Mouse (Mus musculus) heart, postnatal 25 days (tissue): ENCODE results near the gene Acyp1. TPM values are rescaled to one million over a fixed set of nuclear protein-coding genes. Genes with fewer than 3 reads are reported as not detected.

Experiments
- DNase-seq: peaks from one replicate; pipeline ENCODE4 v3.0.0; 2022; ENCODE audit warnings: low spot score
- intact Hi-C: fragments of 180-260 bp; cut with DNase I; formaldehyde crosslinking; loops from one replicate; pipeline ENCODE4 v1.15.1; 2025
- microRNA-seq: library from miRNA; unstranded; fragments of <30 nt; microRNA quantifications from one replicate; pipeline ENCODE4 v1.2.0, GENCODE M21; 2022
- total RNA-seq, 2 experiments: library from RNA; stranded (reverse); gene quantifications; 2 replicates each; pipeline ENCODE4 v1.2.3; 2021

Gene Acyp1
- total RNA-seq, 2 experiments from 2014 or later = 14.5 to 19.5 TPM

DNA sequence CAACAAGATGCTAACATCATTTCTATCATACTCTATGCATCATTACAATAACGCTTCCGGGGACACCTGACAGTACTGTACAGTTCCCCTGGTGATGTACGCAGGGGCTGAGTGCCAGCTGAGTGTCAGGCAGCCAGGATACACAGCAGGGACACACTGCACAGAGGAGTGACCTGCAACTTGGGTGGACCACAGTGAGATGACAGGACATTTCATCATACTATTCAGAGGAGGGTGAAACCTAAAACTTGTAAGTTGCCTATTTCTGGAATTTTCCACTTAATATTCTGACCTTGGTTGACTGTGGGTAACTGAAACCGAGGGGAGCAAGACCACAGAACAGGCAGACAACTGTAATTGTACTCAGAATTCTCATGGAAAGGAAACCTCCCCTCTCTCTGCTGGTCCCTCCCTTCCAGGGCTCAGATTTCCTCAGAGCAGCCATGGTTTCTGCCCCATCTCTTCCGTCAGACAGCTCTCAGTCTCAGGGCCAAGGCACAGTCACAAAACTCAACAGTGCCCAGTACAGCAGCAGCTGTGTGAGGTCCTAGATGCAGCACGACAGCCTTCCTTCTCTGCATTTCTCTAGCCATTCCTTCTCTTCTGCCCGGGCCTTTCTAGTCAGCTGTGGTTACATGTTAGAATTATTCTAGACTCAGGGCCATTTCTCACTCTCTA lies 32.0 kb downstream of the Acyp1 start:
- intact Hi-C loops = no loop called here
- DNase-seq = no peak

DNA sequence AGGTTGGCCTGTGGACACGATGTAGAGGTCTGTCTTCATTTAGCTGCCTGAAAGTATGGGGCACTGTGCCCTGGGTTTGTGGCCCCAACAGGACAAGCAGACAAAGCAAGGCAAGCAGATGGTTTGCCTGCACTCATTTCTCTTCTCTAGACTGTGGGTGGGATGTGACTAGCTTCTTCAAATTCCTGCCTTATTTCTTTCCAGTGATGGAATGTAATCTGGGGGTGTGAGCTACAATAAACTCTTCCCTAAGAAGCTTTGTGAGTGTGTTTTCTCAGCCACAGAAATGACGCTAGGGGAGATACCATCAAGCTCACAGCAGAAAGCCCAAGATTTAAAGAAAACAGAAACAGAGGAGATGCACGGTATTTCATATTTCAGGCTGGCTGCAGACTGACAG lies 36.2 kb downstream of the Acyp1 start:
- no peak for DNase-seq
- intact Hi-C loops = no loop called here

DNA sequence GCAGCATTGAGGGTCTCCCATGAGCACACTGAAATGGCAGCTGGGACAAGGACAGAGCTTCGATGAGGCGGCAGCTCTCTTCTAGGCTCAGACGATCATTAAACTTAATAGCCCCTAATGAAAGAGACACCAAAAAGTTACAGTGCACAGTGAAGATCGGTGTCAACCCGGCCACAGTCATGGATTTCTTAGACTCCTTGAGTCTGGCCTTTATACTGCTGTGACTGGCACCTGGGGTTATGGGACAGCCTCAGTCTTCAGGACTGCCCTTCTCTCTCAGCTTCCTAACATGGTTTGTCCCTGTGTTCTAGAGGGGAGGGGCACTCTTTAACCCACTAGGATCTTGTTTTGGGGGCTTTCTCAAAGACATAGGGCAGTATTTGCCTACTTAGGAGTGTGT lies 50.7 kb downstream of the Acyp1 start:
- intact Hi-C loops = no loop called here
- no peak for DNase-seq

DNA sequence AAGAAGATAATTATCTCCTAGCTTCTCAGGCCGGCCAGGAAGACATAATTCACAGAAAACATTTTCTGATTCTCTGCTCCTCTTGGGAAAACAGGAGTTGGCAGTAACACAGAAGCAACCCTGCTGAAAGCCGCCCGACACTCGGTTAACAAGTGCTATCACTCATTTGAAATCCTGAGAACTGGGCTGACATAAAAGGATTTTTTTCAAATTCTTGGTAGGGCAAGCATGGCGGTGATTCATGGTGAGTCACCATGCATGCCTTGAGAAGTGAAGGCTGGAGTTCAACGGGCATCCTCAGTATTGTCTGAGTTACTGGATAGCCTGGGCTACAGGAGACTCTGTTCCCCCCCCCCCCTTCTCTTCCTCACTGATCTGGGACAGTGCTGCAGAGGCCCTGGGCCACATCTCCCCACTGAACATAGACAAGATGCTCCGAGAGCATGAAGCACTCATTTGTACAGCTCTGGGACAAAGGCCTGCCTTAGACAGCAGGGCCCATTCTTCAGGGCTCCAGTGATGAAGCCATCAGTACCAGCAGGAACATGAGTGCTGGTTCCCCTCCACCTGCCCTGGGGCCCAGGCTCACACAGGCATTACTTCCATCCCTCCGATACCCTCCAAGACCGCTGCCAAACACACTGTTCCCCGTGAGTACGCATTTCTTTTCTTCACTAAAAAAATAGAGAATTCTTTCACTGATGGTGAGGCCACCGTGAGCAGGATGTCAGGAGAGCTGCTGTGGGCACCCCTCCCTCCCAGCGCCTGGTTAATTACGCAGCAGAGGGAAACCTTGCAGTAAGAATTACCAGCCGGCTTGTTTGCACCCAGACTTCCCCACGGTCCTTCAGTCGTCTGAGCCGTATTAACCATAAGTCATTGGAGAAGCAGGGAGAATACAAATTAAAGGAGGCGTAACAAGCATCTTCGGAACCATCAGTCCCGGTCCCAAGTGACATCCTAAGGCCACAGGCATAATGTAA lies 54.6 kb downstream of the Acyp1 start:
- intact Hi-C loops = no loop called here
- DNase-seq = no peak

DNA sequence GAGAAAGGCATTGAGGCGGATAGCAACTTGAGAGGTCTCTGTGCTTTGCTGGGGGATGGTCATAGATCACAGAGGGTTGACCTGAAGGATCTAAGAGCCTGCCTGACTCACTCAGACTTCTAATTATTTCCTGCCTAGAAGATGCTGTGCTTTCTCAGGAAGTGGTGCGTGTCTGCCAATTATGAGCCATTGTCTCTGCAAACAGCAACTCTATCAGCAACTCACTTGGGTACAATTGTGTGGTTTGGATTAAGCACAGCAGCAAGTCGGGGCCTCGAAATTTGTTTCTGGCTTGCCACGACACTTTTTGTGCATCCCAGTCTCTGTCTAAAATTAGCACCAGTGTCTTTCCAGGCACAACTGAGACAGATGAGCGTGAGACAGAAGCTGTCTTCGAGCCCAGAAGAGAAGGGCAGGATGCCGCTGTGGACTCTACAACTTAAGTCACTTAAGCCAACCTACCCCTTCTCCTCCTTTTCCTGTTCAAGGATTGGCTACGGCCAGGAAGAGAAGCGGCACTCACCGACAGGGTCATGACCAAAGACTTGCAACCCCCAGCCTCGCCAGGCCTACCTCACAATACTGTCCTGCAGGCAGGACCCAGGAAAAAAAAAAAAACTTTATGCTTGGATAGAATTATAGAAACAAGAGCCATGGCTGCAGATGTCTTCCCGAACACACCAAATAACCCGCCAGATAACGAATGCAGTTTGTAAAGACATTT lies 60.2 kb downstream of the Acyp1 start:
- no peak for DNase-seq
- intact Hi-C loops = no loop called here

DNA sequence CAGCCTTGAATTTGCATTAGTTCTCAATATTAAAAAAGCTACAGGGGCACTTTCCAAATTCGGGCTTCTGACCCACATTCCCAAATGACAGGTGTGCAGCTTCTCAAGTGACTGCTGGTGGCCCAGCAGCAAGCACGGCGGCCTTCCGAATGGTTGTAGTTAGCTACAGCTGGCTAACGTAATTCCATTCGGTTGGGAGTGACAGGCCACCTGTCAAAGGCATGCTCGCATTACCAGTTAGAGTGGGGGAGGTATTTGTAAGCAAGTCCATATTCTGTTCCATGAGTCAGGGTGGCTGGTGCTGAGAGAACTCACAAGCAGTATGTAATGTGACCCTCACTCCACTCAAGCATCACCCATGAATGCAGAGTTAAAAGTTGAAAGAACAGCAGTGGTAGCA lies 61.0 kb downstream of the Acyp1 start:
- no peak for DNase-seq
- intact Hi-C loops = no loop called here

Small RNAs within 50 kb of the gene (microRNA-seq; reads per million reads assigned to microRNA genes)
- not detected for gene Mir6938

Other genes starting within 250 kb of the Acyp1 start
- gene Prox2, start 177.7 kb downstream of the Acyp1 start, total RNA-seq = 1 to 10 TPM; 1.5 to 1.8 TPM
- gene Dlst, start 177.6 kb downstream of the Acyp1 start, total RNA-seq = 100 to 1,000 TPM; 830 to 838 TPM
- 1 to 10 TPM; 2.6 to 4.3 TPM for gene Rps6kl1, start 137.2 kb downstream of the Acyp1 start, total RNA-seq
- 1 to 10 TPM; 3.3 to 4.4 TPM for gene Pgf, start 110.6 kb downstream of the Acyp1 start, total RNA-seq
- gene Eif2b2, start 69.0 kb downstream of the Acyp1 start, total RNA-seq = 10 to 100 TPM; 48.2 to 49.3 TPM
- 1 to 10 TPM; 6.9 to 7.5 TPM for gene Mlh3, start 17.8 kb downstream of the Acyp1 start, total RNA-seq
- gene Zc2hc1c, start 153 bp upstream of the Acyp1 start, total RNA-seq = 1 to 10 TPM; 1.9 to 2.0 TPM
- gene Nek9, start 50.9 kb upstream of the Acyp1 start, total RNA-seq = 10 to 100 TPM; 90.6 to 93.4 TPM
- 100 to 1,000 TPM; 155 to 163 TPM for gene Tmed10, start 86.4 kb upstream of the Acyp1 start, total RNA-seq
- 1 to 10 TPM; 3.4 to 3.9 TPM for gene Fos, start 185.5 kb upstream of the Acyp1 start, total RNA-seq